Mouse (Mus musculus): ENCODE measurements around the gene Bmp4.

GRCm38 (mm10) chr14:46387821-46388481 is 2.5 kb downstream of the Bmp4 start:
- TF ChIP-seq CTCF (IDR thresholded peaks at IDR 0.05; ENCODE audit: low read depth, low read length) (no peak), POLR2A (IDR thresholded peaks at IDR 0.05; ENCODE audit: extremely low read depth, insufficient read depth, low read length) (no peak)

Measured in liver, adult 2 months (tissue).